Mouse (Mus musculus): ENCODE data around the gene Lrrn2.

Lrrn2 gene

DNA sequence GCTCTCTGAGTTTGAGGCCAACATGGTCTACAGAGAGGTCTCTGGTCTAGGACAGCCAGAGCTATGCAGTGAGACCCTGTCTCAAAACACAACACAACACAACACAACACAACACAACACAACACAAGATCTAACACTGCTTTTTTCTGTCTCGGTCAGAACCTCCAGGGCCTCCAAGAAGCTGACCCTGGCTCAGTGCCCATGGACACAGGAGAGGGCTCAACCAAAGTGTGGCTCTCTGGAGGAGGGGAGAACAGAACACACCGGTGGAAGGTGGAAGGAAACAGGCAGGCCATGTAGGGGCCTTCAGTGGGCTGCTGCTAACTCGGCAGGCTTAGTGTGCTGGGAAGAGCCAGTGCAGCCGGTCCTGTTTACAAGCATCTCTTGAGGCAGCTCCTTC is 5.6 kb downstream of the Lrrn2 start:
- DNase-seq (ENCODE audit: inconsistent ontology term) = no peak

- no peak for DNase-seq (ENCODE audit: inconsistent ontology term)
These were observed 6.6 kb downstream of the Lrrn2 start for GRCm38 (mm10) chr1:132886626-132887025.

DNA sequence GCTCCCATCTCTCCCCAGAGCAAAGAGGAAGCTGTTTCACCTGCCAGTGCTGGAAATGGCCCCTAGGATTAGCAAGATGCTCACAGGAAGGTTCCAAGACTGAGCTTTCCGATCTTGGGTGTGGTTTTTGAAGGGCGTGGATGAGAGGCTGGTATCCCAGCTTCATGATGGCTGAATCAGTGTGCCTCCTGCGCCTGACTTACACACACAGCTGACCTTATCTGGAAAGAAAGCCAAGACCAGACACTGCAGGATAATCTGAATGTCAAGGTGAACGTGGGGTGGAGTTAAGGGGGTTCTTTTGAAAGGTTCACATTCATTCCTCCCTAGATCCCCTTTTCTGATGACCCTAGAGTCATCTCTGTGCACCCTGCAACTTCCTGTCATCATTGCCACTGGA is 8.7 kb downstream of the Lrrn2 start:
- no peak for DNase-seq (ENCODE audit: inconsistent ontology term)

GRCm38 (mm10) chr1:132890161-132890794 is 10.2 kb downstream of the Lrrn2 start:
- no peak for DNase-seq (ENCODE audit: inconsistent ontology term)

- DNase-seq (ENCODE audit: inconsistent ontology term) = no peak
These were observed 12.0 kb downstream of the Lrrn2 start for GRCm38 (mm10) chr1:132892065-132892464.

DNA sequence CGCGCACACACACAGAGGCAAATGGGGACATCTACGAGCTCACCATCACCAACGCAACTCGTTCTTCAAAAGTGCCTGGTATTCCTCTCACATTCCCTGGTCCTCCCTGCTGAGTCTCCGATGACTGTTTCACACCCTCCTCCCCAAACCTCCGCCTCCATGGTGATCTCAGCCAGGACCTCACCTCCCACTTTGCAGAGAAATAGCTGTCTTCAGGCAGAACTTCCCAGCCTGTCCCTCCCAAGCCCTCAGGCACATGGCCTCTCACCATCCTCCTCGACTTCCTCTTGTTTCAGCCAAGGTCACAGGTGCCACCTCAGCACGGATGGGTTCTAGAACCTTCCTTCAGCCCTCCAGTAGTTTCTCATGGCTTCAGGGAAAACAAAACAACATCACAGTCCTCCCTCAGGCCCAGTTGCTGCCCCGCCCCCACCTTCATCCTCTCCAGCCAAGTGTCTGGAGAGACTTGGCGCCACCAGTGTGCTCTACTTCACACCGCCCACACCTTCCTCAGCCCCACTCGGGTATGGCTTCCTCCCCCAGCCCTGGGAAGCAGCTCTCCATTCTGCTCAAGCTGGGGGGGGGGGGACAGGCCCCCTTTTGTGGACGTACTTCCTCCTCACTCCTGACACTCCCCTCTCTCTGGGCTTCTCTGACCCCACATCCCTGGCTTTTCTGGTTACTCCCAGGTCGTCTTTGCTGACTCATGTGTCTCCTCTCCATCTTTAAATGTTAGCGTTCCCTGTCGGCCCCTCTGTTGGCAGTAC is 13.4 kb downstream of the Lrrn2 start:
- DNase-seq (ENCODE audit: inconsistent ontology term) = no peak

GRCm38 (mm10) chr1:132899029-132899428 is 19.0 kb downstream of the Lrrn2 start:
- no peak for DNase-seq (ENCODE audit: inconsistent ontology term)

DNA sequence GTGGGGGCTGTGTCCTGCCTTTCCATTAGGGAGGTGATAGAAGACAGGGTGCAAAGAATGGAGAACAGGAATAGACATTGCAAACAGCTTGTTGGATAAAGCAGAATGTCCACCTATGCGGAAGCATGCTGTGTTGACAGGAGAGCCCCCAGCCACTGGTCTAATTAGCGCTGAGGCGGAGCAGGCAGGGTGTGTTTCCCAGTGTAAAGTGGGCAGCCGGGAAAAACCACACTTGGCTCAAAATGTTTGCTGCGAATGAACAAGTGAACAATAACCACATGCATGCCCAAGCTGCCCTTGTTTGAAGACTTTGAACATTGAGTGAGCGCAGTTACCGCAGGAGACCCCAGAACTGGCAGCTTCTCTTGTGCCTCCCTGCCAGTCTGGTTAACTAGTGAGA is 19.6 kb downstream of the Lrrn2 start:
- DNase-seq (ENCODE audit: inconsistent ontology term) = peak; percentile 45

GRCm38 (mm10) chr1:132900945-132901344 is 20.9 kb downstream of the Lrrn2 start:
- DNase-seq (ENCODE audit: inconsistent ontology term) = no peak

DNA sequence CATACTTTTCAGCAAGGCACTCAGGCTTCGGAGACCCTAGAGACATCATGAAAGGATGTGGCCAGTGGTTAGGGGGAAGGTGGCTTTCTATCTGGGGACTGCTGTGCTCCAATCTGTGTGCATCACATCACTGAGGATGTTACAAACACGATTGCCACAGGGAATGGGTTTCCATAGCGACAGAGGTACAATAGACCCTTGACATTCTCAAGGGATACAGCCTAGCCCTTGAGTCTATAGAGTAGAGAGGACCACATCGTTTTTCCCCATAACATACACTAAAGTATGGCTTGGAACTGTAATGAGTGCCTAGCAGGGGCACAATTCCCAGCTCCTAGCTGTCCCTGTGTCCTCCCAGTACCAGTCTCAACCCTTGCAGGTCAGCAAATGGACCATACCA is 23.4 kb downstream of the Lrrn2 start:
- DNase-seq (ENCODE audit: inconsistent ontology term) = no peak

DNA sequence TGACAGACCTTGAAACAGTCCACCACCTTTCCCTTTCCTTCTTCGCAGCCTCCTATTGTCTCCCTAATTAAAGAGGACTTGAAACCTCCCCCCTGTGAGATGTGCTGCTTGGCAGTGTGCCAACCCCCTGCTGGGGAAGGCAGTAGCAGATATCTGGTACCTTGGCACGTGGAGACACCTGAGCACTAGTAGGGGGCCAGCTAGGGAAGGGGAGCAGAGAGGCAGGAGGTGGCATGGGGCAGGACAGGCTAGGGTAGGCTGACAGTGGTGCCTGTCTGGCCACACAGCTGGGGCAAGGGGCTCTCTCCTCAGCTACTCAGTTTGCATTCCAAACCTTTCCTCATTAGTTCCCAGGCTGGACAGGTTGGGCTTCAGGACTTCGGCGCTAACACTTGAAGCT is 29.0 kb downstream of the Lrrn2 start:
- DNase-seq (ENCODE audit: inconsistent ontology term) = no peak

GRCm38 (mm10) chr1:132909951-132910350 is 29.9 kb downstream of the Lrrn2 start:
- no peak for DNase-seq (ENCODE audit: inconsistent ontology term)

- DNase-seq (ENCODE audit: inconsistent ontology term) = peak; percentile 39
These were observed 30.5 kb downstream of the Lrrn2 start for GRCm38 (mm10) chr1:132910414-132911041.

DNA sequence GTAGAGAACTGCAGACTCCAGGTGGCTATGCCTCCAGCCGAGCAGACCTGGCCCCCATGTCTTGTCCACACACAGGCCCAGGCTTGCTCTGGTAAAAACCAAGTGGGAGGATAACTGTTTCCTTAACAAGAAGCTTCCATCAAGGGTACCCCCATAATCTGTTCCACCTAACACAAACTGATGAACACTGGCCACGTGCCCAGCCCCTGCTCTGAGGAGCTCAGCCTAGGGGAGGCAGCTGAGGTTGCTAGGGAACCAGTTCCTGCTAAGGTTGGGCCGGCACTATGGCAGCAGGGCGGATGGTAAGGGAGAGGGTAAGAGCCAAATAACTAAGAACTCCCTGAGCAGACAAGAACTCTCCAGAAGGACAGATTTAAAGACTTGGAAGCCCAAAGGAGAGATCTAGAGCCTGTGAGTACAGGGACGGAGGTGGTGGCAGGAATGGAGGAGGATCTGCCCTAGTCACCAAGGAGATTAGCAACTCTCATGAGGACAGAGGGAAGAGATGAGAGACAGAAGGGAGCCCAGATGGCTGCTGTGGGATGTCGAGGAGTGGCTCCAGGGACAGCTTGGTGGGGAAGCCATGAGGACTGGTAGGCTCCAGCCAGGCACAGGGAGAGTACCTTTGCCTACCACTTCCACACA is 35.9 kb downstream of the Lrrn2 start:
- DNase-seq (ENCODE audit: inconsistent ontology term) = no peak

- DNase-seq (ENCODE audit: inconsistent ontology term) = peak; percentile 42
These were observed 37.5 kb downstream of the Lrrn2 start for GRCm38 (mm10) chr1:132917554-132917953.

DNA sequence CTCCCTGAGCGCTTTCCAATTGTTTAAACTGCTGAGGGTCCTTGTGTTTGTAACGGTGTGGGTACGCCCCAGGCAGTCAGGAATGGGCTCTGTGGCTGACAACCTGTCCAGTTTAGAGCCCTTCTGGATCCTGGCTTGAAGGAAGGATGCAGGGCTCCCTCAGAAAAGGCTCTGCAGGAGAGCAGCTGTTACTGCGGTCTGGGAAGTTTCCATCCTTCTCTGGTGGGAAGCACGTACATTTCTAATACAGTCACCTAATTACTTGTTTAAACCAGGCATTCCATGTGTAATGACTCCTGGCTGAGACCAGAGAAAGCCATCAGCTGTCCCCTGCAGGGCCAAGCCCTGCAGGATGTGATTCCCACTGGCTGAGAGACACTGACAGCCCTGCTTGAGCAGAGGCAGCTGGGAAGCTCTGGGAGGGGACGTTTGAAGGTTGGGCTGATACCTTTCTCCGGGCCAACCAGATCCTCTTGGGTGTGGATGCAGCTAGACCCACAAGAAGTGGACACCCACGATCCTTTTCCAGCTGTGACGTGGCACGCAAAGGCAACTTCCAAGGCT is 38.1 kb downstream of the Lrrn2 start:
- peak; percentile 61 for DNase-seq (ENCODE audit: inconsistent ontology term)

- DNase-seq (ENCODE audit: inconsistent ontology term) = no peak
These were observed 39.2 kb downstream of the Lrrn2 start for GRCm38 (mm10) chr1:132919258-132919657.

- DNase-seq (ENCODE audit: inconsistent ontology term) = peak; percentile 41
These were observed 41.0 kb downstream of the Lrrn2 start for GRCm38 (mm10) chr1:132921071-132921470.

- DNase-seq (ENCODE audit: inconsistent ontology term) = no peak
These were observed 42.2 kb downstream of the Lrrn2 start for GRCm38 (mm10) chr1:132922257-132922656.

DNA sequence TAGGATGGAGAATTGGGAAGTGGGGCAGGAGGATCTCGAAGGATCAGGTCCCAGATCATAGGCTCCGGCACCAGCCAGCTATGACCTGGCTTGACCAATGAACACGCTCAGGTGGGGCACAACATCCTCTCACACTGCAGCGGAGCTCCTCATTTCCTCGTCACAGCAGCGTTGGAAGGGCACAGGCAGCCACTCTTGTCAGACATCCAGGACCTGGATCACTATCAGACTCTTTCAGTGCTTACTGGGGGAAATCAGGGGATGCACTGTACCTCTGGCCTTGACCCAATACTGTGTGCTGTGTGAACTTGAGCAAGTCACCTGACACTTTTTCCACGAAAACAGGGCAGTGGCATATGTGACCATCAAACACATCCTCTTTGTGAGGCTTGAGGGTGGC is 45.2 kb downstream of the Lrrn2 start:
- DNase-seq (ENCODE audit: inconsistent ontology term) = no peak

DNA sequence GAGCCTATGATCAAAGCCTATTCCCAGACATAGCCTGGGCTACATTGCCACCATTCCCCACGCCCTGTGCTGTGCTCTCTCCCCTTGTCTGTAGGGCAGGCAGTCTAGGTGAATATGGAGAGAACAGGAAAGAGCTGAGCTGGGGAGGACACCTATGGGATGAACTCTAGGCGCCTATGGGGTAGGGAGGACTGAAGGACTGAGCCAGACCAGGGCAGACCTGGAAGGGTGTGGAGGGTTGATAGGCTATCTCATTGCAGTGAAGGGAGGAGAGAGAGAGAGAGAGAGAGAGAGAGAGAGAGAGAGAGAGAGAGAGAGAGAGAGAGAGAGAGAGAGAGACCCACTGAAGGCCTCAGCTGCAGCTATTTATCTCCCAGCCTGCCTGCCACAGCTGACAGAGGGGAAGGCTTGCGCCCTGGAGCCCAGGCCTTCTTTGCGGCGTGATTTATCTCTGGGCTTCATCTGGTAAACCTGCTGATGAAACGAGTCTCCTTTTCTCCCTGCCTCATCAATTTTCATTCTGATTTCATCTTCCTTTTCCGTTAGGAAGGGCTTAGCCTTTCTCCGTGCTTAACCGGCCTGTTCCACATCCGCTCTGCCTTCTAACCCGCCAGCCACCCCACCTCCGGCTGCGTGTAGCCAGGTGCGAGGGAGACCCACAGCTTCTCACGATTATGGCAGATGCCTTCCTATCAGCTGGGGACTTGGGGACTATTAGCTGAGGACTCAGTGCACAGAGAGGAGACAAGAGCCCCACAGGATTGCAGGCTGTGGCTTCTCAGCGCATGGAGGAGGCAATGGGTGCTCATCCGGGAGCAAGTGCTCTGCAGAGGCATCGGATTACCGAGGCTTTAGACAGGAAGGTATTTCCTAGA is 48.2 kb downstream of the Lrrn2 start:
- no peak for DNase-seq (ENCODE audit: inconsistent ontology term)

Data from Muller cell, postnatal 12 days (primary cell).